Mouse (Mus musculus) forebrain, embryonic 13.5 days (tissue): ENCODE results near the gene Dnal4. TPM values are rescaled to one million over a fixed set of nuclear protein-coding genes. Genes with fewer than 3 reads are reported as not detected.
A peak's percentile ranks its signal among the peaks of the same experiment; 100 is the strongest.

ENCODE experiments used
- ATAC-seq: fragments of 200-750 bp; cut with Nextera tagmentation; 2 replicates; pipeline ENCODE4 v1.8.0; 2017
- H3K27ac ChIP-seq: fragments of 300-500 bp; sonication (generic); 2 replicates; pipeline ENCODE4 v1.5.1; 2015; ENCODE audit warnings: inconsistent platforms, mild to moderate bottlenecking, moderate library complexity
- H3K27me3 ChIP-seq: fragments of 300-500 bp; sonication (generic); 2 replicates; pipeline ENCODE4 v1.6.1; 2015; ENCODE audit warnings: mild to moderate bottlenecking, inconsistent platforms
- H3K36me3 ChIP-seq: fragments of 300-500 bp; sonication (generic); 2 replicates; pipeline ENCODE4 v1.6.1; 2015; ENCODE audit warnings: mild to moderate bottlenecking, inconsistent platforms; ENCODE audit not compliant: poor library complexity, severe bottlenecking
- H3K4me1 ChIP-seq: fragments of 300-500 bp; sonication (generic); 2 replicates; pipeline ENCODE4 v1.6.1; 2015; ENCODE audit warnings: inconsistent platforms
- H3K4me2 ChIP-seq: fragments of 300-500 bp; sonication (generic); 2 replicates; pipeline ENCODE4 v1.6.1; 2015; ENCODE audit warnings: inconsistent platforms, mild to moderate bottlenecking, moderate library complexity
- H3K4me3 ChIP-seq: fragments of 300-500 bp; sonication (generic); 2 replicates; pipeline ENCODE4 v1.5.1; 2015; ENCODE audit warnings: mild to moderate bottlenecking, inconsistent platforms
- H3K9ac ChIP-seq: fragments of 300-500 bp; sonication (generic); 2 replicates; pipeline ENCODE4 v1.6.1; 2015; ENCODE audit warnings: mild to moderate bottlenecking, inconsistent platforms
- H3K9me3 ChIP-seq: fragments of 300-500 bp; sonication (generic); replicated peaks from 2 replicates; pipeline ENCODE4 v1.6.1; 2016; ENCODE audit warnings: inconsistent platforms
- WGBS: fragments of 180-500 bp; shearing (Covaris S2); methylation state at CpG from one replicate; pipeline ENCODE4 v1.1.7; 2015; 5-methylcytosine and 5-hydroxymethylcytosine counted together
- polyA plus RNA-seq: library from polyadenylated mRNA; unstranded; fragments of >200 nt; fragmentation: Nextera tagmentation; extraction: Ambion mirVana; gene quantifications from 2 replicates; pipeline ENCODE4 v1.2.1, GENCODE M21; 2015

The Dnal4 gene
- polyA plus RNA-seq, 1 experiment from 2014 or later = 90.6 TPM

DNA sequence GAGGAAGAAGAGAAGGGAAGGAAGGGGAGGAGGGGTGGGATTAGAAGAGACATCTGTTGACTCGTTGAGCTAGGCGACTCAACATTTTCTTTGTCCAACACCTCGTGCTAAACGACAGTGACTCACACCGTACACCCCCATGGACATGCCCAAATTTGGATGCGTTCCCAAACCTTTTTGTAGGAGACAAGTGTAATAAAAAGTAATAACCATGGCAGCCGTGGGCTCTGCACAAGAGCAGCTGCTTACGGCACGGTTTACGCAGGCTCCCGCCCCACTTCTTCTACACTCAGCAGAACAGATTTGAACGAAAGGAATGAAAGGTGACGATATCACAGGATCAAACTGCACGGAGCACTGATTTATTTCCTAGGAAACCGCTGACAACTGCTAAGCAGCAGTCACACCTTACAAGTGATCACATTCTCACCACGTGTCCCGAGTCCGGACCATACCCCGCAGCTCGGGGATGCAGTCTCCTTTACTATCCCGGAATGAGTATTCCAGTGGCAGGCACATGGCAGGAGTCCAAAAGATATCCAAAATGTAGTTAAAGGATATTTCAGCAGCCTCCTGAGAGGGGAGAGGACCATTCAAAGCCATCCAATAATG, 6.9 kb downstream of the Dnal4 start:
- peak overlapping the region; percentile 32 for H3K4me2 ChIP-seq

DNA sequence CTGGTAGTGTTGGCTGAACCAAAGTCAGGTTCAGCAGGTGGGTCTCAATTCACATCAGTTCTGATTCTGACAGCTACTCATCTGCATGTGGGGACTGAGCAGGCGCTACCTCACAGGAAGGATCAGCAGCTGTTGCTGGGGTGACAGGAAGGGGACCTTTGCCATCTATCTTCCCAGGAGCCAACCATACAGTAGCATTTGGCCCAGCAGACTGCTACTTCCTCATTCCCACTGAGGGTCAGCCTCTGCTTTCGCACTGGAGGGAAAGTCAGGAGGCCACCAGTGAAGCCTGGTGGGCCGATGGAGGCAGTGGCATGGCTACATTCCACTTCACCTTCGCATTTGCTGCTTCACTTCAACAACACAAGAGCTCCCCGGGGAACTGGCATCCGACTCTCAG, 9.3 kb downstream of the Dnal4 start:
- H3K4me2 ChIP-seq = no peak overlapping the region
- H3K27me3 ChIP-seq = no peaks in the 10 kb centered on the region
- no peaks in the 10 kb centered on the region for H3K9me3 ChIP-seq
- 54% methylated on average over 6 of the region's 6 CpGs for WGBS
- no peak overlapping the region for H3K27ac ChIP-seq
- H3K9ac ChIP-seq = peak overlapping the region; percentile 2; the same call in 1 of the 2 replicates
- no peak overlapping the region for H3K4me3 ChIP-seq
- H3K4me1 ChIP-seq = peaks cover 75% of the 10 kb centered on the region
- peaks cover 22% of the 10 kb centered on the region for H3K36me3 ChIP-seq
- no peak for ATAC-seq

More for the DNA sequence above, 6.9 kb downstream of the Dnal4 start:
- H3K4me3 ChIP-seq = no peak overlapping the region
- peaks cover 2% of the 10 kb centered on the region; the same call in 1 of the 2 replicates for H3K27me3 ChIP-seq
- H3K4me1 ChIP-seq = peaks cover 72% of the 10 kb centered on the region
- 0 out of 2 replicates have a peak overlapping the region, but pooled peaks have one; percentile 21 for H3K9ac ChIP-seq
- peak overlapping the region; percentile 51; the same call in 1 of the 2 replicates for H3K27ac ChIP-seq
- H3K9me3 ChIP-seq = no peaks in the 10 kb centered on the region
- 63% methylated on average over 21 of the region's 21 CpGs for WGBS
- ATAC-seq = no peak
- no peaks in the 10 kb centered on the region for H3K36me3 ChIP-seq

DNA sequence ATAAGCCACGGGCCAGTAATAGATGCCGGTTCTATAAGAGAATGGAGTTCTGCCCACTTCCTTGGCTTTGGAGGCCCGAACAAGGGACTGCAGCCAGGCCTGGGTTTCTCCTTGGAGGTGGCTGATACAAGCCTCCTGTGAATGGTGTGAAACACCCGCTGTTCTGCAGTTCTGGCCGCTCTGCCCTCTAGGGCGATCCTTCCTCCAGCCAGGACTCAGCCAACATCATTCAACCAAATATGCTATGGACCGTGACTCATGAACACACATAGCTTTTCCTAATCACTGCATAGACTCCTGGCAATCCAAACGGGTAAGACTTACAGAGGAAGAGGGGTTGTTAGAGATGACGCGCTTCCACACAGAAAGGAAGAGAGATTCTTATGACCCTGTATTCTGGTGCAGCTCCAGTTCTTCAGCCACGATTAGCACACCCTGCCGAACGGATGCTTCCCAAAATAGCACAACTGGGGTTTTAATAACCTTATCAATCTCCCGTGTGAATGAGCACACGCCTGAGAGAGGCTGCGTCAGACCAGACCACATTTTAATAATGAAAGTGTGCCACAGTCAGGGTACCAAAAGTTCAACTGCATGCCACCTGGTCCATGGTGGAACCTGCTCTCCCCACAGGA, 10.2 kb downstream of the Dnal4 start:
- H3K4me3 ChIP-seq = no peak overlapping the region

DNA sequence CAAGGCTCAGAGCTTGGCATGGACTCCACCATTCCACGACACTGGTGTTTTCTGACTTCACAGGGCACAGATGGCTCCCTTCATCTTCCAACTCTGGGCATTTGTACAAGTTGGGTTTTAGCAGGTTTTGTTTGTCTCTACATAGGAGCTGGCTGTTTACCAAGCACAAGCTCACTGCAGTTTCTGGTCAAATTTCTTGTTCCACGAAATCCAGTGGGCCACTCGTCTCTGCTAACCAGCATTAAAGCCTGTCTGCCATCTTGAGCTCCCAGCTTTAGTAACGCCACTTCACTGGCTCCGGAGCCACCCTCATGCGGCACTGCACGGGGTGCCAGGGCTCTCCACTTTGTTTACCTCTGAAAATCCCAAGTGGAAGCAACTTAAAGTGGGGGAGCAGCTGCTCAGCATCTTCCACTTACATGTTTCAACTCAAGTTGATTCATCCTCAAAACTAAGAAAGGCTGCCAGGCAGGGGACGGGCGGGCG, 11.0 kb downstream of the Dnal4 start:
- H3K9ac ChIP-seq = no peak overlapping the region
- H3K4me2 ChIP-seq = no peak overlapping the region
- ATAC-seq = no peak
- no peak overlapping the region for H3K4me3 ChIP-seq
- no peaks in the 10 kb centered on the region for H3K9me3 ChIP-seq
- H3K36me3 ChIP-seq = peaks cover 39% of the 10 kb centered on the region
- 81% methylated on average over 10 of the region's 10 CpGs for WGBS
- peak overlapping the region; percentile 66 for H3K27ac ChIP-seq
- H3K27me3 ChIP-seq = no peaks in the 10 kb centered on the region
- peaks cover 65% of the 10 kb centered on the region for H3K4me1 ChIP-seq

More for the DNA sequence above, 10.2 kb downstream of the Dnal4 start:
- Histone ChIP-seq H3K36me3 (peaks cover 31% of the 10 kb centered on the region), H3K9ac (no peak overlapping the region), H3K27me3 (no peaks in the 10 kb centered on the region), H3K27ac (peak overlapping the region; percentile 66), H3K4me2 (no peak overlapping the region), H3K9me3 (no peaks in the 10 kb centered on the region), H3K4me1 (peaks cover 69% of the 10 kb centered on the region)
- WGBS = 90% methylated on average over 16 of the region's 16 CpGs
- ATAC-seq = no peak

- Histone ChIP-seq H3K9me3 (no peaks in the 10 kb centered on the region), H3K4me1 (peaks cover 60% of the 10 kb centered on the region), H3K36me3 (peaks cover 41% of the 10 kb centered on the region), H3K9ac (no peak overlapping the region), H3K27ac (peak overlapping the region; percentile 66; the same call in 1 of the 2 replicates), H3K4me2 (no peak overlapping the region), H3K27me3 (no peaks in the 10 kb centered on the region), H3K4me3 (no peak overlapping the region)
- 72% methylated on average over 10 of the region's 10 CpGs for WGBS
- no peak for ATAC-seq
Observed at GRCm38 (mm10) chr15:79766168-79766567, 11.5 kb downstream of the Dnal4 start.

DNA sequence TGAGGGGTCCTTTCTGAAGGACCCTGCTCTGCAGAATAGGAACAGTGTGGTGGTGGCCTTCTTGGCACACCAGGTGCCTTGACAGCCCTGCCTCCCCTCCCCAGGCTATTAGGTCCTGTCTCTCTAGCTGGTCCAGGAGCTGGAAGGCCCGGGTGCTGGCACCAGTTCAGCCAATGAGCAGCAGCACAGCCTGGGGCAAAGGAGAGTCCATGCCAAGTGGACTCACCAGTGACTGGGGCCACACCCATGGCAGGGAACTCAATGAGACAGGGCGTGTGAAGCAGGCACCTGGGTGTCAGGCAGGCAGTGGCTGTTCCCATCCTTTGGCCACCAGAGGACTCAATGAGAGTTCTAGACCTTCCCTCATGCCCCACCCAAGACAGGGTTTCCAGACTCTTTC, 12.3 kb downstream of the Dnal4 start:
- no peak overlapping the region for H3K4me2 ChIP-seq
- H3K9me3 ChIP-seq = no peaks in the 10 kb centered on the region
- 86% methylated on average over 2 of the region's 2 CpGs for WGBS
- peaks cover 41% of the 10 kb centered on the region for H3K36me3 ChIP-seq
- H3K9ac ChIP-seq = no peak overlapping the region
- H3K4me1 ChIP-seq = peaks cover 52% of the 10 kb centered on the region
- no peak for ATAC-seq
- H3K4me3 ChIP-seq = no peak overlapping the region
- no peaks in the 10 kb centered on the region for H3K27me3 ChIP-seq
- 0 out of 2 replicates have a peak overlapping the region, but pooled peaks have one; percentile 40 for H3K27ac ChIP-seq

GRCm38 (mm10) chr15:79764539-79765267, 12.9 kb downstream of the Dnal4 start:
- no peak overlapping the region for H3K4me3 ChIP-seq
- H3K9me3 ChIP-seq = no peaks in the 10 kb centered on the region
- ATAC-seq = no peak
- H3K36me3 ChIP-seq = peaks cover 41% of the 10 kb centered on the region
- no peak overlapping the region for H3K4me2 ChIP-seq
- H3K27me3 ChIP-seq = no peaks in the 10 kb centered on the region
- H3K9ac ChIP-seq = no peak overlapping the region
- peaks cover 46% of the 10 kb centered on the region for H3K4me1 ChIP-seq
- 83% methylated on average over 11 of the region's 11 CpGs for WGBS
- H3K27ac ChIP-seq = 0 out of 2 replicates have a peak overlapping the region, but pooled peaks have one; percentile 40

DNA sequence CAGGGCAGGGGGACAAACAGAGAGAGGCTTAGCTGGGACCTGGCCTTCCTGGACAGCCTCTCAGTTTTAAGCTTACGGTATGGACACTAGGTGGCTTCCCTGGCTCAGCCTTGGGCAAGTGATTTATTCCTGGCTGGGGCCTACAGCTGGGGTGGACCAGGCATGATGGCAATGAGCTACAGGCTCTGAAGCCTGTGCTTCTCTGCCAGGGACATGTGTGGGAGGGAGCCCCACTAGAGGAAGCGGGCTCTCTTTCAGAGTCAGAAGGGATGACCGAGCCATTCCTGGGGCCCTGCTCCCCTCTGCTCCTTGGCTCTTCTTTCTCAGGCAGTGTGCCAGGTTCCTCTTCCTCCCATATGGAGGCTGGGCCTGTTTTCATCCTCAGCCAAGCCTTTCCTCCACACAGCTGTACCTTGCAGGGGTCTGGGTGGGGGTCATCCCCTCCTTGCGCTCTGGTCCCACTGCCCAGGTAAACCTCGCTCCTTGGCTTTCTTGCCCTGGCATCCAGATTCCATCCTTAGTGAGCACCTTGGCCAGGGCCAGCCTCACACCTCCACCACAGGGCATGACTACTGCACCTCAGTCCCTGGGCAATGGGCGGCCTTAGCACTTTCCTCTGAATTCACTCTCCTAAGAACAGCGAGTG, 13.9 kb downstream of the Dnal4 start:
- Histone ChIP-seq H3K27ac (no peak overlapping the region; the same call in 1 of the 2 replicates), H3K4me3 (no peak overlapping the region), H3K4me2 (no peak overlapping the region), H3K9me3 (no peaks in the 10 kb centered on the region), H3K9ac (0 out of 2 replicates have a peak overlapping the region, but pooled peaks have one; percentile 21), H3K27me3 (no peaks in the 10 kb centered on the region), H3K36me3 (peaks cover 41% of the 10 kb centered on the region), H3K4me1 (peaks cover 40% of the 10 kb centered on the region)
- 87% methylated on average over 7 of the region's 7 CpGs for WGBS
- ATAC-seq = no peak

DNA sequence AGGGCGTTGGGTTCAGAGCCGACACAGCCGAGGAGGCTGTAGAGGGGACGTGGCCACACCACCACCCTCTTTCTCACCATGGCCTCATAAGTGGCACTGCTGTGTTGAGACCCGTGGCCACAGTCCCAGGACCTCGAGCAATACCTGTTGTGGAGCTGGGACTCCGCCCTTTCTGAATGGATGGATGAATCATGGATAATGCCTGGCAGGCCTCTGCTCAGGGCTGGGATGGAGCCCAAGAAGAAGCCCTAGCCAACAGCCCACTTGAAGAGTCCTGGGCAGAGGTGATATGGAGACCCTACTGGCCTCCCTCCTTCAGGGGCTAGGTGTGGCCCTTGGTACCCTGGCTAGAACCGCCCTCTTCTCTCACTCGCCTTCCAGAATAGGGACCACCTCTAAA, 14.6 kb downstream of the Dnal4 start:
- H3K4me2 ChIP-seq = no peak overlapping the region
- H3K9me3 ChIP-seq = no peaks in the 10 kb centered on the region
- no peak overlapping the region for H3K4me3 ChIP-seq
- no peak overlapping the region for H3K9ac ChIP-seq
- no peak for ATAC-seq
- peaks cover 41% of the 10 kb centered on the region for H3K36me3 ChIP-seq
- WGBS = 93% methylated on average over 9 of the region's 9 CpGs
- peaks cover 36% of the 10 kb centered on the region for H3K4me1 ChIP-seq
- no peak overlapping the region; the same call in 1 of the 2 replicates for H3K27ac ChIP-seq
- H3K27me3 ChIP-seq = no peaks in the 10 kb centered on the region

- Histone ChIP-seq H3K4me2 (no peak overlapping the region), H3K4me3 (no peak overlapping the region), H3K9ac (no peak overlapping the region), H3K27ac (no peak overlapping the region), H3K36me3 (peaks cover 41% of the 10 kb centered on the region), H3K4me1 (peaks cover 29% of the 10 kb centered on the region), H3K9me3 (no peaks in the 10 kb centered on the region), H3K27me3 (no peaks in the 10 kb centered on the region)
- ATAC-seq = no peak
- WGBS = 88% methylated on average over 6 of the region's 6 CpGs
Observed at GRCm38 (mm10) chr15:79760956-79761355, 16.7 kb downstream of the Dnal4 start.

GRCm38 (mm10) chr15:79757118-79757517, 20.5 kb downstream of the Dnal4 start:
- no peak overlapping the region for H3K4me2 ChIP-seq
- no peaks in the 10 kb centered on the region for H3K9me3 ChIP-seq
- H3K4me1 ChIP-seq = peaks cover 9% of the 10 kb centered on the region
- peaks cover 7% of the 10 kb centered on the region for H3K36me3 ChIP-seq
- no peak overlapping the region for H3K27ac ChIP-seq
- H3K4me3 ChIP-seq = no peak overlapping the region
- ATAC-seq = no peak
- no peaks in the 10 kb centered on the region for H3K27me3 ChIP-seq
- H3K9ac ChIP-seq = no peak overlapping the region
- WGBS = 87% methylated on average over 3 of the region's 3 CpGs
